Mouse (Mus musculus) thymus, adult 2 months (tissue): Measurements from ENCODE around the gene Sav1.

Source experiments
- CTCF ChIP-seq: fragments of 200-500 bp; IDR thresholded peaks from 2 replicates; pipeline ENCODE4 v1.5.1; 2012; ENCODE audit warnings: mild to moderate bottlenecking, control low read depth, low read length, moderate library complexity, borderline replicate concordance; ENCODE audit not compliant: control insufficient read depth, poor library complexity, insufficient read depth; ENCODE audit errors: extremely low read depth
- POLR2A ChIP-seq: fragments of 200-500 bp; IDR thresholded peaks from 2 replicates; pipeline ENCODE4 v1.6.1; 2012; ENCODE audit warnings: mild to moderate bottlenecking, low read length, control low read depth, moderate library complexity; ENCODE audit not compliant: control insufficient read depth, poor library complexity, insufficient read depth; ENCODE audit errors: extremely low read depth

- no peak for TF ChIP-seq CTCF
- TF ChIP-seq POLR2A: no peak
These were observed 18.3 kb upstream of the Sav1 start for GRCm38 (mm10) chr12:70005103-70005502.
